Mouse (Mus musculus) forebrain, embryonic 15.5 days (tissue): Measurements from ENCODE around the gene Olfm1. TPM values are rescaled to one million over a fixed set of nuclear protein-coding genes. Genes with fewer than 3 reads are reported as not detected.

ENCODE experiments used
- ATAC-seq: fragments of 200-750 bp; cut with Nextera tagmentation; replicated peaks from 2 replicates; pipeline ENCODE4 v1.8.0; 2017; ENCODE audit warnings: mild to moderate bottlenecking, moderate TSS enrichment, moderate library complexity
- H3K27ac ChIP-seq: fragments of 300-500 bp; sonication (generic); replicated peaks from 2 replicates; pipeline ENCODE4 v1.5.1; 2015; ENCODE audit warnings: mild to moderate bottlenecking, inconsistent platforms
- H3K27me3 ChIP-seq: fragments of 300-500 bp; sonication (generic); 2 replicates; pipeline ENCODE4 v1.6.1; 2015; ENCODE audit warnings: inconsistent platforms
- H3K36me3 ChIP-seq: fragments of 300-500 bp; sonication (generic); 2 replicates; pipeline ENCODE4 v1.6.1; 2015; ENCODE audit warnings: mild to moderate bottlenecking, inconsistent platforms
- H3K4me1 ChIP-seq: fragments of 300-500 bp; sonication (generic); 2 replicates; pipeline ENCODE4 v1.6.1; 2015; ENCODE audit warnings: inconsistent platforms
- H3K4me2 ChIP-seq: fragments of 300-500 bp; sonication (generic); replicated peaks from 2 replicates; pipeline ENCODE4 v1.6.1; 2015; ENCODE audit warnings: mild to moderate bottlenecking, inconsistent platforms
- H3K4me3 ChIP-seq: fragments of 300-500 bp; sonication (generic); 2 replicates; pipeline ENCODE4 v1.5.1; 2015; ENCODE audit warnings: mild to moderate bottlenecking, inconsistent platforms
- H3K9ac ChIP-seq: fragments of 300-500 bp; sonication (generic); replicated peaks from 2 replicates; pipeline ENCODE4 v1.6.1; 2015; ENCODE audit warnings: mild to moderate bottlenecking, inconsistent platforms
- H3K9me3 ChIP-seq: fragments of 300-500 bp; sonication (generic); 2 replicates; pipeline ENCODE4 v1.6.1; 2016; ENCODE audit warnings: inconsistent platforms
- WGBS: fragments of 180-500 bp; shearing (Covaris S2); methylation state at CpG from one replicate; pipeline ENCODE4 v1.1.7; 2015; ENCODE audit warnings: mixed read lengths; 5-methylcytosine and 5-hydroxymethylcytosine counted together
- polyA plus RNA-seq: library from polyadenylated mRNA; unstranded; fragments of >200 nt; fragmentation: Nextera tagmentation; extraction: Ambion mirVana; gene quantifications from 2 replicates; pipeline ENCODE4 v1.2.1, GENCODE M21; 2015

The Olfm1 gene
- polyA plus RNA-seq, 1 experiment from 2014 or later = 234 TPM

GRCm38 (mm10) chr2:28173225-28174141, 19.3 kb upstream of the Olfm1 start:
- 76% methylated on average over 11 of the region's 11 CpGs for WGBS

GRCm38 (mm10) chr2:28174441-28174840, 18.4 kb upstream of the Olfm1 start:
- H3K4me3 ChIP-seq = no peak overlapping the region
- no peak for ATAC-seq
- H3K27ac ChIP-seq = no peak overlapping the region
- no peaks in the 10 kb centered on the region for H3K27me3 ChIP-seq
- no peaks in the 10 kb centered on the region for H3K36me3 ChIP-seq
- H3K4me1 ChIP-seq = no peaks in the 10 kb centered on the region
- no peak overlapping the region for H3K4me2 ChIP-seq
- no peaks in the 10 kb centered on the region for H3K9me3 ChIP-seq
- no peak overlapping the region for H3K9ac ChIP-seq
- WGBS = 75% methylated on average over 3 of the region's 3 CpGs

More at GRCm38 (mm10) chr2:28173225-28174141, 19.3 kb upstream of the Olfm1 start:
- no peaks in the 10 kb centered on the region for H3K4me1 ChIP-seq
- no peaks in the 10 kb centered on the region for H3K9me3 ChIP-seq
- H3K4me3 ChIP-seq = no peak overlapping the region
- no peak overlapping the region for H3K4me2 ChIP-seq
- ATAC-seq = no peak
- H3K27me3 ChIP-seq = no peaks in the 10 kb centered on the region
- no peaks in the 10 kb centered on the region for H3K36me3 ChIP-seq
- H3K27ac ChIP-seq = no peak overlapping the region
- no peak overlapping the region for H3K9ac ChIP-seq

- H3K27ac ChIP-seq = no peak overlapping the region
- no peaks in the 10 kb centered on the region for H3K9me3 ChIP-seq
- no peak for ATAC-seq
- no peaks in the 10 kb centered on the region for H3K36me3 ChIP-seq
- no peak overlapping the region for H3K4me2 ChIP-seq
- H3K4me3 ChIP-seq = no peak overlapping the region
- H3K9ac ChIP-seq = no peak overlapping the region
- no peaks in the 10 kb centered on the region for H3K27me3 ChIP-seq
- no peaks in the 10 kb centered on the region for H3K4me1 ChIP-seq
- WGBS = 78% methylated on average over 6 of the region's 6 CpGs
Measured at GRCm38 (mm10) chr2:28178600-28178999, 14.2 kb upstream of the Olfm1 start.

DNA sequence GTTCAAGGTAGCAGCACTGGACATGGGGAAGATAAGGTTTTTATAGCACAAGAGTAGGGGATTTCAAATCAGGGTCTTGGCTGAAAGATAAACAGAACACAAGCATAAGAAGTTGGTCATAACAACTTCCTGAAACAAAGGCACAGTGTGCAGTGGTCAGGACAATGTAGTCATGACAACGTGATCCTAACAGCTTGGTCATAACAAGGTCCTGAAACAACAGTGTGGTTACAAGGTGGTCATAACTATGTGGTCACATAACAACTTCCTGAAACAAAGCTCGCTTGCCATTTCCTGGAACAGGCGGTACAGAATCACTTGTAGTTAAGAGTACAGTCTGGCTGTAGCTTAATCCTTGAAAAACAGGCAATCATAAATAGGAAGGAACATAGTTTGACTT, 12.7 kb upstream of the Olfm1 start:
- H3K36me3 ChIP-seq = no peaks in the 10 kb centered on the region
- no peak overlapping the region for H3K27ac ChIP-seq
- H3K9me3 ChIP-seq = no peaks in the 10 kb centered on the region
- H3K4me3 ChIP-seq = no peak overlapping the region
- no peak overlapping the region for H3K4me2 ChIP-seq
- ATAC-seq = no peak
- no peak overlapping the region for H3K9ac ChIP-seq
- WGBS = 81% methylated on average over 3 of the region's 3 CpGs
- H3K27me3 ChIP-seq = no peaks in the 10 kb centered on the region
- H3K4me1 ChIP-seq = no peaks in the 10 kb centered on the region

DNA sequence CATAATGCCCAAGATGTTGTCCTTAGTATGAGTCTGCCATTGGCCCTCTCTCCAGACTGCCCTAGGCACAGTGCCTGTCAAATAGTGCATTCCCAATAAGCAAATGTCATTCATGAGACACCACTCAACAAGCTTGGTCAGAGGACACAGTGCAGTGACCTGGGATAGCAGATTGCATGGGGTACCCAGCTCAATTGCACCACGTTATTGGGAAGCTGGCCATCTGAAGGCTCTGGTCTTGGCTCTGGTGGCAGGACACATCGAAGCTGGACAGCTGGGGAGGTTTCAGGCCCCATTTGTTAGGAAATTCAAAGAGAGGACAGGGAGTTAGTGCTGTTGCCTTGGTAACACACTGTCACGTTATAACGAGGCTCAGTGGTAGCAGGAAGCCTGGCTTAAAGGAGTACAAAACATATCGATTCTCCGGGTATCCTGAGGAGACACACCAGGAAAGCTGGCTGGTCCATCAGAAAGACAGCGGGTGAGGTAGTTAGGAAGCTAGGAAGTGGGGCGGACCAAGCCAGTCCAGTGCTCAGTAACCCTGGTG, 4.3 kb upstream of the Olfm1 start:
- Histone ChIP-seq H3K36me3 (no peaks in the 10 kb centered on the region), H3K4me1 (no peaks in the 10 kb centered on the region; the same call in 1 of the 2 replicates), H3K4me2 (no peak overlapping the region), H3K9ac (no peak overlapping the region), H3K4me3 (no peak overlapping the region), H3K27ac (no peak overlapping the region), H3K27me3 (no peaks in the 10 kb centered on the region), H3K9me3 (no peaks in the 10 kb centered on the region)
- ATAC-seq = no peak
- 24% methylated on average over 8 of the region's 8 CpGs for WGBS

GRCm38 (mm10) chr2:28193690-28194087, 897 bp downstream of the Olfm1 start:
- H3K27me3 ChIP-seq = no peaks in the 10 kb centered on the region
- peaks cover 37% of the 10 kb centered on the region for H3K4me1 ChIP-seq
- H3K36me3 ChIP-seq = no peaks in the 10 kb centered on the region
- peak; percentile 33 for ATAC-seq
- 8% methylated on average over 12 of the region's 12 CpGs for WGBS
- peak overlapping the region; percentile 89 for H3K9ac ChIP-seq
- H3K9me3 ChIP-seq = no peaks in the 10 kb centered on the region
- H3K27ac ChIP-seq = peak overlapping the region; percentile 92
- peak overlapping the region; percentile 77 for H3K4me2 ChIP-seq
- H3K4me3 ChIP-seq = peak overlapping the region; percentile 89

- H3K27ac ChIP-seq = no peak overlapping the region
- H3K4me2 ChIP-seq = peak overlapping the region; percentile 77
- 46% methylated on average over 6 of the region's 6 CpGs for WGBS
- ATAC-seq = no peak
- peaks cover 37% of the 10 kb centered on the region for H3K4me1 ChIP-seq
- no peaks in the 10 kb centered on the region for H3K9me3 ChIP-seq
- peak overlapping the region; percentile 89 for H3K4me3 ChIP-seq
- H3K36me3 ChIP-seq = no peaks in the 10 kb centered on the region
- no peak overlapping the region; the same call in none of the 2 replicates for H3K9ac ChIP-seq
- no peaks in the 10 kb centered on the region for H3K27me3 ChIP-seq
Measured at GRCm38 (mm10) chr2:28194962-28195617, 2.3 kb downstream of the Olfm1 start.

GRCm38 (mm10) chr2:28195726-28196125, 2.9 kb downstream of the Olfm1 start:
- no peaks in the 10 kb centered on the region for H3K9me3 ChIP-seq
- no peaks in the 10 kb centered on the region for H3K36me3 ChIP-seq
- H3K4me3 ChIP-seq = peak overlapping the region; percentile 89
- H3K9ac ChIP-seq = no peak overlapping the region
- H3K27me3 ChIP-seq = no peaks in the 10 kb centered on the region
- no peak overlapping the region for H3K27ac ChIP-seq
- H3K4me1 ChIP-seq = peaks cover 37% of the 10 kb centered on the region
- H3K4me2 ChIP-seq = peak overlapping the region; percentile 77
- 37% methylated on average over 8 of the region's 8 CpGs for WGBS
- no peak for ATAC-seq

DNA sequence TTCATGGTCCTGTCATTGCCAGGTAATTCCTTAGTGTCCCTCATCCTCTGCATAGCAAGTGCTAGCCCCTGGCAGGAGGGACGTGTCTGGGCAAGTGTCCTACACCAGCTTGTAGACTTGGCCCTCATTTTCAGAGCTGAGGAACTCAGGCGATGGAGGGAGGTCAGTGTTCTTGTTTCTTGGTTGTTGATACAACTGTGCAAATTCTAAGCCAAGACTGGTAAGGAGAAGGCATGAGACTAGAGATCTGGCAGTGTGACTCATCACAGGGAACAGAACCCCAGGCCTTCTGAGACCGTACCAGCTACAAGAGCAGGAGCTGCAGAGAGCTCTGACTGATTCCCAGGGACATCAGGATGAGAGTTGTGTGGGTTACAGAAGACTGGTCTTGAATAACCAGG, 8.6 kb downstream of the Olfm1 start:
- no peak overlapping the region for H3K9ac ChIP-seq
- H3K27me3 ChIP-seq = no peaks in the 10 kb centered on the region
- H3K4me2 ChIP-seq = no peak overlapping the region
- H3K9me3 ChIP-seq = no peaks in the 10 kb centered on the region
- peaks cover 32% of the 10 kb centered on the region for H3K4me1 ChIP-seq
- H3K36me3 ChIP-seq = no peaks in the 10 kb centered on the region
- H3K27ac ChIP-seq = no peak overlapping the region
- 78% methylated on average over 3 of the region's 3 CpGs for WGBS
- no peak for ATAC-seq
- H3K4me3 ChIP-seq = no peak overlapping the region

GRCm38 (mm10) chr2:28204167-28204566, 11.4 kb downstream of the Olfm1 start:
- H3K4me3 ChIP-seq = no peak overlapping the region
- ATAC-seq = peak; percentile 56; the same call in 1 of the 2 replicates
- WGBS = 4% methylated on average over 9 of the region's 9 CpGs
- no peaks in the 10 kb centered on the region for H3K27me3 ChIP-seq
- peak overlapping the region; percentile 28; the same call in 1 of the 2 replicates for H3K4me2 ChIP-seq
- H3K9ac ChIP-seq = no peak overlapping the region
- H3K36me3 ChIP-seq = no peaks in the 10 kb centered on the region
- H3K27ac ChIP-seq = peak overlapping the region; percentile 44; the same call in 1 of the 2 replicates
- no peaks in the 10 kb centered on the region for H3K9me3 ChIP-seq
- H3K4me1 ChIP-seq = peaks cover 30% of the 10 kb centered on the region

DNA sequence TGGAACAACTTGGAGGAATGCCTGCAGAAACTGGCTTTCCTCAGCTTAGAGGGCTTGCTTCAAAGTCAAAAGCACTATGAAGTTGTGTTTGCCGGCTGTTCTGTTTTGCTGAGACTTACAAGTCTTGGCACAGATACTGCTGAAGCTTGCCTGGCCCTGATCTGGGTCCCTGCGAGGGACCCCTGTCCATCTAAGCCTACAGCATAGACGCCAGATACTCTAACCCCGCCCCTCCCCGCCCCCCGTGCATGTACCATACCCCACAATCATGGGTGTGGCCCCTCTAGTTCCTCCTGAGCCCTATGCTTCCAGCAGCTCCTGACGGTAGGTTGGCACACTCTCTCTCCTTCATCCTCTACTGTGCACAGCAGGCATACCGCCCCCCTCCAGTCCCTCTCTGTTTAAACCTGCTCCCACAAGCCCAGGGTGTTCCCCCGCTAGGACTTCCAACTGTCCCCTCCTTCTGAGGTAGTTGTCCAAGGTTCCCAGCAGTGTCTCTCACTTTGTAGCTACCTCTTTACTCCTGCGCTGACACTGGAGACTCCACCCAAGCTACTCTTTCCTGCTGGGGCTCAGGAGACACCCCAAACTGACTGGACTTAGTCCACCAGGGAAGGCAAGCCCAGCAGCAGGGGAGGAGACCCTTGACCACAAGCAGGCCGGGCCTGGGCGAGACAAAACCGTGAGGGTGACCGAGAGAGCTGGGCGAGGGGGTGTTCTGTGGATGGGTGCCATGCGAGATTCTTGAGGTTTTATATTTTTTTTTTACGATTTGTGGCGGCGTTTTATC, 12.1 kb downstream of the Olfm1 start:
- peak overlapping the region; percentile 95 for H3K4me2 ChIP-seq
- peak overlapping the region; percentile 44 for H3K27ac ChIP-seq
- 11% methylated on average over 19 of the region's 19 CpGs for WGBS
- H3K36me3 ChIP-seq = no peaks in the 10 kb centered on the region
- ATAC-seq = peak; percentile 42; the same call in 1 of the 2 replicates
- H3K9ac ChIP-seq = no peak overlapping the region; the same call in 1 of the 2 replicates
- no peaks in the 10 kb centered on the region for H3K9me3 ChIP-seq
- peak overlapping the region; percentile 57 for H3K4me3 ChIP-seq
- no peaks in the 10 kb centered on the region for H3K27me3 ChIP-seq
- peaks cover 37% of the 10 kb centered on the region for H3K4me1 ChIP-seq
